Mouse (Mus musculus): Measurements from ENCODE around the gene Man1c1. TPM values are rescaled to one million over a fixed set of nuclear protein-coding genes. Genes with fewer than 3 reads are reported as not detected.

Man1c1 gene
- total RNA-seq, 2 experiments from 2014 or later: 21.6 to 23.8 TPM

GRCm38 (mm10) chr4:134577281-134577680, 126.8 kb downstream of the Man1c1 start:
- no peak for DNase-seq

DNA sequence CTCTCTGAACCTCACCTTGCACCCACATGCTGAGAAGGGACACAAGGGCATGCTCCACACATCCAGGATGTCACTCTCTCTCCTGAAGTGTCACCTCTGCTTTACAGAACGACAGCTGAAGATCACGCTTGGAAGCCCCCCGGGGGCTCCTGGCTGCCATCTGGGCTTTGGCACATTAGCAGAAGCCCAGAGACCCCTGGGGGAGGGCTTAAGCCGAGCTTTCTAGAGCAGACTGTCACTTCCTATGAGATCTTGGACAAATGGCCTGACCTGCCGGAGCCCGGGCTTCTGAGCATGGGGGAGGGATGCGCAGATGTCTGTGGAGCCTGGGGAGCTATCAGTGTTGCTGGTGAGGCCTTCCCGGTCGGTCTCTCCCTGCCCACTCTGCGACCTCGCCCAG, 128.6 kb downstream of the Man1c1 start:
- no peak for DNase-seq

- DNase-seq: no peak
Observed at GRCm38 (mm10) chr4:134572449-134573300, 131.4 kb downstream of the Man1c1 start.

DNA sequence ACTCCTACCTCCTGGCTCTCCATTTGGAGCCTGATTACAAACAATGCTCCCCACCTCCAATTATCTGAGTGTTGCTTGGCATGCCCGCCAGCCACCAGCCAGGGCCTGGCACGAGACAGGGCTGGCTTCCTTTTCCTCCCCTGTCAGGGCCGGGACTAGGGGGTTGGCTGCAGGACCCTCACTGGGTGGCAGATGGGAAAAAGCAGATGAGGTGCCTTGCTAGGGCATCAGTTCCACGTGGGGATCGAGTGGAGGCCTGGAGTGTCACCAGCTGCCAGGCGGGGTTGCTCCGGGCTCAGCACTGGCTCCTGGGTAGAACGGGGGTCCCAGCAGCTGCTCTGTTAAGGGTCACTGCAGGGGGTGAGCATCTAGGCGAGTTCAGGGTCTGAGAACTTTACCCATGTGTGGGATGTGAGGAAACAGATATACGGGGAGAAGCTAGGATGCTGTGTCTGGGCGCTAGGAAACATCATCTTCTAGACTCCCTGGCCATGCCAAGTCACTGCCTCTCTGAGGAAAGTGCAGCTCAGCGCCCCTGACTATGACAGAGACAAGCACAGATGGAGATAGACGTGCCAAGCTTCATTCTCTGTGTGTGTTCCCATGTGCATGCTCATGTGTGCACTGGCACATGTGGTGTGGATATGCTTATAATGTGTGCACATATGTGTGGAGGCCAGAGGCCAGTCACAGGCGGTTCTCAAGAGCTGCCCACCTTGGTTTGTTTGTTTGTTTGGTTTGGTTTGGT, 133.2 kb downstream of the Man1c1 start:
- no peak for DNase-seq

DNA sequence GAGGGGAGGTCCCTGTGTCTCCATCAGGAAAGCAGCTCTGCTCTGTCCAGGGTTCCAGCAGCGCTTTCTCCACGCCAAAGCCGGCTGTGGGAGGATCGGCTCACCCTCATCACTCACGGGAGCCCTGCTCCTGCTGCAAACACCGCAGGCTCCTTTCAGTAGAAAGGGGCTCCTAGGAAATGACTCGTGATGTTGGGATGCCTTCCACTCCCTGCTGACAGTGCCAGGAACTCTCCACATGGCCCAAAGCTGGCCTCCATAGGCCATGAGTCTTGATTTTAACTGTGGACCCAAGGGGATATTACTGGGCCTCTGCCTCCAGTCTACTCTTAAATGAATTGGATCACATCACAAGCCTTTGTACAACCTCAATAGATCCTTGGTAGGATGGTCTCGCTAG, 134.3 kb downstream of the Man1c1 start:
- no peak for DNase-seq

- DNase-seq: no peak
Observed at GRCm38 (mm10) chr4:134569205-134569604, 134.9 kb downstream of the Man1c1 start.

- peak; percentile 39 to 40 for DNase-seq
Observed at GRCm38 (mm10) chr4:134567377-134568226, 136.5 kb downstream of the Man1c1 start.

GRCm38 (mm10) chr4:134564093-134564492, 140.0 kb downstream of the Man1c1 start:
- DNase-seq: no peak

- no peak for DNase-seq
Observed at GRCm38 (mm10) chr4:134563624-134564023, 140.5 kb downstream of the Man1c1 start.

GRCm38 (mm10) chr4:134562014-134562413, 142.1 kb downstream of the Man1c1 start:
- DNase-seq: no peak

DNA sequence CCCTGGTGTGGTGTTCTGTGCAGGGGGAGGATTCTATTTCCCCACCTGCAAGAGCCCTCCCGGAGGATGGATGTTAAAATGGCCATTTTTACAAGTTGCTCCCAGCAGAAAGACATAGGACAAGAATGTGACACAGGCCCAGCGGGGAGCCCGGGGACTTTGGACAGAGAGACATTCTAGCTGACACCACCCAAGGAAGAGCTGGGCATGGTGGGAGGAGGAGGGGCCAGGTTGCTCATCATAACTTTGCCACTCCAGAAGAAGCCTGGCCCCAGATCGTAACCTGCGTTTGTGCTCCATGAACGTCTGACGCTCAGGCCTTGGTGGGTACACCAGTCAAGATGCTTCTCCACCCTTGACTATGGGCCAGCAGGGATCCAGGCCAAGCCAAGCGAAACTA, 143.4 kb downstream of the Man1c1 start:
- DNase-seq: no peak

DNA sequence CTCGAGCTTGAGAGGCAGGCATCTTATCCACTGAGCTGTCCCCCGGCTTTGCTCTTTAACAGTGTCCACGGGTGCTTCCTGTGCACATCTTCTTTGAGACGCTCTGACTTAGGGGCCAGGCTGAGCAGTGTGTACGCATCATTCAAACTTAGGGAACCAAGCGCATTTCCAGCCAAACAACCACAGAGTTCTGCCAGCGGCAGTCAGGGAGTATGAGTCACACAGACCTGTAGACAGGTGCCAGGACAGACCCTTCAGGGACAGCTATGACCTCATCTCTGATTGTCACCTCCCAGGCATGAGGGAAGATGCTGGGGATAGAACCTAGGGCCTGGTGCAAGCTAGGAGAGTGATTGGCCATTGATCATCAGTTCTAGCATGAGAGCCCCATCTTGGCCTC, 144.9 kb downstream of the Man1c1 start:
- no peak for DNase-seq

- no peak for DNase-seq
Observed at GRCm38 (mm10) chr4:134558570-134559113, 145.4 kb downstream of the Man1c1 start.

- no peak for DNase-seq
Observed at GRCm38 (mm10) chr4:134557626-134558249, 146.4 kb downstream of the Man1c1 start.

- DNase-seq: no peak
Observed at GRCm38 (mm10) chr4:134555956-134556580, 148.0 kb downstream of the Man1c1 start.

DNA sequence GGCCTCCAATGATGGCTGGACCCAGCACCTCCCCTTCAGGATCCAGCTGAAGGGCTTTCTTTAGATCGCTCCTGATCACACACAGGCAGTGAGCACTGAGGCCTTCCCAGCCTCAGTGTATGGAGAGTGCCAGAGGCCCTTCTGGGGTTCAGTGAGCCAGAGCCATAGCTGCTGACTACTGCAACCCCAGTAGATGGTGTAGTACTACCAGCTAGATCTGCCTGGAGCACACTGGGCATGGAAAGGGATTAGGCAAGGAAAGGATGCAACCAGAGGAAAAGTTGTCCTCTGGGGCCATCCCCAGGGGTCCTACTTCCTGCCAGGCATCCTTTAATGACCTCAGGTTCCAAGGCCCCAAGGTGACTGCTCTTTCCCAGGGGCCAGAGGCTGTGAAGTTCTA, 150.5 kb downstream of the Man1c1 start:
- DNase-seq: no peak

- DNase-seq: peak in 1 of 2 experiments; percentile 45
Observed at GRCm38 (mm10) chr4:134551494-134552316, 152.4 kb downstream of the Man1c1 start, which contains the start of gene Selenon. Gene Selenon, minus strand, starts transcription at chr4:134552166.

DNA sequence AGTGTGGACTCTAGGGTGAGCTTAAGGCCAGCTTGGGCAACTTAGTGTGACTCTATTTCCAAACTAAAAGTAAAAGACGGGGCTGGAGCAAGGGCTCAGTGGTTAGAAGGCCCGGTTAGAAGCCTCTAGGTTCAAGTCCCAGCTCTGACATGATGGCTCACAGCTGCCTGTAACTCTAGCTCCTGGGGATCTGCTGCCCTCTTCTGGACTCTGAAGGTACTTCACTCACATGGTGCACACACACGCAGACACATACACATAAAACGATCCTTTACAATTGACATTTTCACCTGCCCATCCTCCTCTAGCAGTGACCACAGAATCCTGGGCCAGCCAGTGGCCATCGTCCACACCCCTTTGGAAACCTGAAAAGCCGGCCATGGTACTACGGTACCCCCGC, 154.2 kb downstream of the Man1c1 start:
- no peak for DNase-seq

DNA sequence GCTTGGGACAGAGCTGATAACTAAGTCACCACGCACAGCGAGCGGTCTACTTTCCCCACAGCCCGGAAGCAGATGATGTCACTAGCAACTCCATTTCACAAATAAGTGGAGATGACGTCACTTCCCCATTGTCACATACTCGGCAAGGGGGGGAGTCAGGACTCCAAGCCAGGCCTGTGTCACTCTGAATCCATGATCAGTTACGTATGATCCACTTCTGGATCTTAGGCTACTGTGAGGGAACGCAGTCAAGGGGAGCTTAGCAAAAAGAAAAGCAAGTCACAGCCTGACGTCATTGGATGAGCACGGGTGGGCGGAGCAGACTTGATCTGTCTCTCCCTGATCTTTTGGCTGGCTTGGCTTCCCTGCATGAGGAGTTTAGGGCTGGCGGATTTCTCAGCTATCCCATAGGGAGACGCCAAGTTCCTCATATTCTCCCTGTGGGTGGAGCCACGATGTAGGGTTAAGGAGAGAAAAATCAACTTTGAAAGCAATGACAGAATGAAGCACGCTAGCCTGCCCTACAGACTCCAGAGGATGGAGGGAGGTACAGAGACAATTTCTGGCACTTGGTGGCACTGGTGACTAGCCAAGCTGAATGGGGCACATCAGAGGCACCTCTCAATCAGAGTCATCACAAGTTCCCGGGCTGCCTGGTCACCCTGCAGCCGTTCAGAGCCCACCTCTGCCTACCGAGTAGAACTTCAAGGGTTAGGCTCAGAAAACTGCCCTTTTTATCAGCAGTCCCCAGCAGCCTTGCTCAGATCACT, 155.7 kb downstream of the Man1c1 start:
- no peak for DNase-seq
